Mouse (Mus musculus): ENCODE measurements around the gene Cma2. TPM values are rescaled to one million over a fixed set of nuclear protein-coding genes. Genes with fewer than 3 reads are reported as not detected.
"Not testable (repeated sequence)": the region's sequence is repeated elsewhere in the genome, so short reads cannot be mapped to it uniquely, and the experiment has no call there.

Cma2 gene
- polyA plus RNA-seq, 1 experiment, result not detected

DNA sequence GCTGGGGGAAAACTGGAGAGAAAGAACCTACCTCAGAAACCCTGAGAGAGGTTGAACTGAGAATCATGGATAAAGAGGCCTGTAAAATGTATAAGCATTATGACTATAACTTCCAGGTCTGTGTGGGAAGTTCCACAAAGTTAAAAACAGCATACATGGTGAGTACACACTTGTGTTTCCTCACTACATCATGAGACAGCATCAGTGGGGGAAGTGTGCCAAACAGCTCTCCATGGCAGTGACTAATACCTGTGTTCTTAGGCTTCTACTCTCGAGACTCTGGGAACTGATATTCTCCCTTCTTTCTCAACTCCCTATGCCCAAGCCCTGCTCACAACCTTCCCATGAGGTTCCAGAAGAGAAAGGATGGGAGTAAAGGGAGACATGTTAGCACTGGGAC is 68.7 kb downstream of the Cma2 start:
- Histone ChIP-seq H3K27ac (ENCODE audit: insufficient read depth, low read length) (no peak overlapping the region), H3K9ac (ENCODE audit: low read depth, poor library complexity, severe bottlenecking) (no peak overlapping the region), H3K4me3 (ENCODE audit: low read depth, low read length) (no peak overlapping the region), H3K9me3 (replicated peaks; ENCODE audit: control insufficient read depth, insufficient read depth, low read length, poor library complexity, severe bottlenecking) (no peaks in the 10 kb centered on the region), H3K27me3 (ENCODE audit: control insufficient read depth, insufficient read depth, low read length, poor library complexity, severe bottlenecking) (no peaks in the 10 kb centered on the region), H3K4me1 (ENCODE audit: control insufficient read depth, insufficient read depth, low read length) (no peaks in the 10 kb centered on the region), H3K36me3 (ENCODE audit: control insufficient read depth, insufficient read depth, low read length, poor library complexity, severe bottlenecking) (no peaks in the 10 kb centered on the region)
- TF ChIP-seq EP300 (IDR thresholded peaks at IDR 0.05; ENCODE audit: insufficient read depth, low read depth, low read length) (no peak), CTCF (IDR thresholded peaks at IDR 0.05; ENCODE audit: low read depth, low read length) (no peak), POLR2A (IDR thresholded peaks at IDR 0.05; ENCODE audit: insufficient read depth, low read length) (no peak)

DNA sequence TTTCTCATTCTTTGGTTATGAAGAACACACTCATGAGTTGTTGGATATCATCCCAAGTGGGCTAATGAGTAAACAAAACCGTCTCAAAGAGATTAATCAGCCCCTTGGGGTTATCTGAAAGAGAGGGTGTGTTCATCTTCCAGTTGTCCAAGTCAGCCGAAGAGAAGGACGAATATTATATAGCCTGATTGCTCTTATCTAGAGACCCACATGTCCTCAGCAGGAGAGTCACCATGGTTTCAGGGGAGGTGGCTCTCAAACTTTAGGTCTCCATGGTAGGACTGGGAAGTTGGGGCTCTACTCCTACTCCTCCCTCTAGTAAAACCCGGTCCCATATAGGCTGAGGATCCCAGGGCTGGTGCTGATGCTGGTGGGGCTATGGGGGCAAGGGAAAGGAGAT is 70.5 kb downstream of the Cma2 start:
- H3K9me3 ChIP-seq (replicated peaks; ENCODE audit: control insufficient read depth, insufficient read depth, low read length, poor library complexity, severe bottlenecking); H3K27me3 ChIP-seq (ENCODE audit: control insufficient read depth, insufficient read depth, low read length, poor library complexity, severe bottlenecking); H3K4me3 ChIP-seq (ENCODE audit: low read depth, low read length); H3K36me3 ChIP-seq (ENCODE audit: control insufficient read depth, insufficient read depth, low read length, poor library complexity, severe bottlenecking); H3K27ac ChIP-seq (ENCODE audit: insufficient read depth, low read length); H3K4me1 ChIP-seq (ENCODE audit: control insufficient read depth, insufficient read depth, low read length); H3K9ac ChIP-seq (ENCODE audit: low read depth, poor library complexity, severe bottlenecking): not testable (repeated sequence)

Other genes with a start within 250 kb of the Cma2 start
- 24.3 and 26.9 TPM in 2 replicates for gene Tgm1, start 237.1 kb upstream of the Cma2 start, polyA plus RNA-seq (2011; ENCODE audit: insufficient read depth, insufficient read length, low read depth, missing spikeins)
- gene Rabggta, start 228.7 kb upstream of the Cma2 start, polyA plus RNA-seq (2011; ENCODE audit: insufficient read depth, insufficient read length, low read depth, missing spikeins), result 39.6 and 42.5 TPM in 2 replicates
- gene Dhrs1, start 205.3 kb upstream of the Cma2 start, polyA plus RNA-seq (2011; ENCODE audit: insufficient read depth, insufficient read length, low read depth, missing spikeins), result 34.7 and 38.9 TPM in 2 replicates
- gene Nop9, start 205.3 kb upstream of the Cma2 start, polyA plus RNA-seq (2011; ENCODE audit: insufficient read depth, insufficient read length, low read depth, missing spikeins), result 56.2 and 59.8 TPM in 2 replicates
- not detected in 2 replicates for gene Cideb, start 192.5 kb upstream of the Cma2 start, polyA plus RNA-seq (2011; ENCODE audit: insufficient read depth, insufficient read length, low read depth, missing spikeins)
- gene Ltb4r2, start 189.6 kb upstream of the Cma2 start, polyA plus RNA-seq (2011; ENCODE audit: insufficient read depth, insufficient read length, low read depth, missing spikeins), result 5.3 and 6.8 TPM in 2 replicates
- 2.6 and 3.0 TPM in 2 replicates for gene Ltb4r1, start 185.0 kb upstream of the Cma2 start, polyA plus RNA-seq (2011; ENCODE audit: insufficient read depth, insufficient read length, low read depth, missing spikeins)
- 0.30 and 1.2 TPM in 2 replicates for gene Adcy4, start 166.9 kb upstream of the Cma2 start, polyA plus RNA-seq (2011; ENCODE audit: insufficient read depth, insufficient read length, low read depth, missing spikeins)
- 11.0 and 16.4 TPM in 2 replicates for gene Ripk3, start 162.1 kb upstream of the Cma2 start, polyA plus RNA-seq (2011; ENCODE audit: insufficient read depth, insufficient read length, low read depth, missing spikeins)
- 57.0 and 57.7 TPM in 2 replicates for gene Nfatc4, start 127.8 kb upstream of the Cma2 start, polyA plus RNA-seq (2011; ENCODE audit: insufficient read depth, insufficient read length, low read depth, missing spikeins)
- gene Nynrin, start 97.0 kb upstream of the Cma2 start, polyA plus RNA-seq (2011; ENCODE audit: insufficient read depth, insufficient read length, low read depth, missing spikeins), result 21.5 and 24.6 TPM in 2 replicates
- gene Cbln3, start 66.6 kb upstream of the Cma2 start, polyA plus RNA-seq (2011; ENCODE audit: insufficient read depth, insufficient read length, low read depth, missing spikeins), result 0.21 and 0.27 TPM in 2 replicates
- 29.8 and 30.9 TPM in 2 replicates for gene Khnyn, start 66.0 kb upstream of the Cma2 start, polyA plus RNA-seq (2011; ENCODE audit: insufficient read depth, insufficient read length, low read depth, missing spikeins)
- 7.9 and 13.2 TPM in 2 replicates for gene Sdr39u1, start 50.7 kb upstream of the Cma2 start, polyA plus RNA-seq (2011; ENCODE audit: insufficient read depth, insufficient read length, low read depth, missing spikeins)
- not detected in 2 replicates for gene Cma1, start 6.3 kb upstream of the Cma2 start, polyA plus RNA-seq (2011; ENCODE audit: insufficient read depth, insufficient read length, low read depth, missing spikeins)
- not detected in 2 replicates for gene Mcpt1, start 67.0 kb downstream of the Cma2 start, polyA plus RNA-seq (2011; ENCODE audit: insufficient read depth, insufficient read length, low read depth, missing spikeins)
- gene Mcpt9, start 79.5 kb downstream of the Cma2 start, polyA plus RNA-seq (2011; ENCODE audit: insufficient read depth, insufficient read length, low read depth, missing spikeins), result not detected in 2 replicates
- not detected in 2 replicates for gene Mcpt2, start 91.1 kb downstream of the Cma2 start, polyA plus RNA-seq (2011; ENCODE audit: insufficient read depth, insufficient read length, low read depth, missing spikeins)
- gene Mcpt4, start 111.3 kb downstream of the Cma2 start, polyA plus RNA-seq (2011; ENCODE audit: insufficient read depth, insufficient read length, low read depth, missing spikeins), result not detected in 2 replicates
- gene Mcpt8, start 134.3 kb downstream of the Cma2 start, polyA plus RNA-seq (2011; ENCODE audit: insufficient read depth, insufficient read length, low read depth, missing spikeins), result not detected in 2 replicates
- gene Ctsg, start 151.6 kb downstream of the Cma2 start, polyA plus RNA-seq (2011; ENCODE audit: insufficient read depth, insufficient read length, low read depth, missing spikeins), result not detected in 2 replicates
- gene Gzme, start 169.6 kb downstream of the Cma2 start, polyA plus RNA-seq (2011; ENCODE audit: insufficient read depth, insufficient read length, low read depth, missing spikeins), result not detected in 2 replicates
- not detected in 2 replicates for gene Gzmd, start 181.6 kb downstream of the Cma2 start, polyA plus RNA-seq (2011; ENCODE audit: insufficient read depth, insufficient read length, low read depth, missing spikeins)
- not detected in 2 replicates for gene Gzmg, start 208.6 kb downstream of the Cma2 start, polyA plus RNA-seq (2011; ENCODE audit: insufficient read depth, insufficient read length, low read depth, missing spikeins)
- not detected in 2 replicates for gene Gzmn, start 223.6 kb downstream of the Cma2 start, polyA plus RNA-seq (2011; ENCODE audit: insufficient read depth, insufficient read length, low read depth, missing spikeins)